Mouse (Mus musculus): ENCODE data around the gene Pklr.
"Not testable (repeated sequence)": the region's sequence is repeated elsewhere in the genome, so short reads cannot be mapped to it uniquely, and the experiment has no call there.

The Pklr gene

GRCm38 (mm10) chr3:89125981-89126380 is 10.0 kb upstream of the Pklr start:
- no peak for DNase-seq

- DNase-seq = no peak
Measured at GRCm38 (mm10) chr3:89129908-89130307, 6.0 kb upstream of the Pklr start.

GRCm38 (mm10) chr3:89131816-89132215 is 4.1 kb upstream of the Pklr start:
- DNase-seq = no peak

- no peak for DNase-seq
Measured at GRCm38 (mm10) chr3:89132285-89133062, 3.5 kb upstream of the Pklr start.

DNA sequence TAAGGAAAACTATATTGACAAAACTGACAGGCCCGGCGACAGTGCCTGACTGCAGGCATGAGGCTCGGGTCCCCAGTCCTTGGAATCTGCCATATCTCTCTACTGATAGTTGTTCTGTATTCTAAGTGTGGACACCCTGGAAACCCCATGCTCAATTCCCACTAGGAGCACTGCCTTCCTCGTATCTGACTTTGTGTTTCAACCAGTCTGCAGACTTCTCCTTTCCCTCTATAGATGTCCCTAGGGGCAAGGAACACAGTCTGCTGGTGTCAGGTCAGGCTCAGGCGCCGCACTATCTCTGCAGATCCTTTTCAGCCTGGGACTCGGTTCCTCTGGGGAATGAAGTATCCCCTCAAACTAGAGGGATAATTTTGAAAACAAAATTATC is 2.9 kb upstream of the Pklr start:
- DNase-seq = no peak

- no peak for DNase-seq
Measured at GRCm38 (mm10) chr3:89133752-89134151, 2.2 kb upstream of the Pklr start.

DNA sequence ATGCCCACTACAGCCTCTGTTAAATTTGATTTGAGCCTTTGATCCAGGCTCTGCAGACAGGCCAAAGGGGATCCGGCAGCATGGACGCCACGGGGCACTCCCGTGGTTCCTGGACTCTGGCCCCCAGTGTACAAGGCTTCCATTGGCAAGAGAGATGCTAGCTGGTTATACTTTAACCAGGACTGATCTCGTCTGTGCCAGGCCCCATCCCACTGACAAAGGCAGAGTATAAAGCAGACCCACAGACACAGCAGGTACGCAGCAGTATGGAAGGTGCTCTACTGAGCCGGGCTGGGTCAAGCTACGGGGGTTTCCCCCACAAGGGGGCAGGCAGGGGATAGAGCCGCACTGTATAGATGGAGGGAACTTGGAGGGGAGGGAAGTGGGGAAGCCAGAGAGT is 423 bp downstream of the Pklr start:
- no peak for DNase-seq

GRCm38 (mm10) chr3:89144821-89145220 is 8.9 kb downstream of the Pklr start:
- no peak for DNase-seq

DNA sequence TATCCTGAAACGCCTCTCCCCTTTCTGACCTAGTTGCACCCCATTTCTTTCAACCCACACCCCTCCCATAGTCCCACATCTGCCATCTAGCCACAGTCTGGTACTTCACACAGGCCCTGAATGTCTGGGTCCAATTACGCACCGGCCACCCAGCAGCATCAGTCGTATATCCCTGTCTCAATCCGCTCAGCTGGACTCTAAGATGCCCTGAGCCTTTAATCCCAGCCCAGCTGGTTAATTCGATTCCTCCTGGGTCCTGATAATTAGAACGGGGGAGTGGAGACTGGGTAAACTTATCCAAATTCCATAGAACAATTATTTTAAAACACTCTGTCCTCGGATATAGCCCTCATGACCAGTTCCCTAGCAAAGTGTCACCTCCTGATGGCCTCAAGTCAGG is 9.6 kb downstream of the Pklr start:
- DNase-seq = no peak

- DNase-seq = no peak
Measured at GRCm38 (mm10) chr3:89147101-89147978, 11.4 kb downstream of the Pklr start.

DNA sequence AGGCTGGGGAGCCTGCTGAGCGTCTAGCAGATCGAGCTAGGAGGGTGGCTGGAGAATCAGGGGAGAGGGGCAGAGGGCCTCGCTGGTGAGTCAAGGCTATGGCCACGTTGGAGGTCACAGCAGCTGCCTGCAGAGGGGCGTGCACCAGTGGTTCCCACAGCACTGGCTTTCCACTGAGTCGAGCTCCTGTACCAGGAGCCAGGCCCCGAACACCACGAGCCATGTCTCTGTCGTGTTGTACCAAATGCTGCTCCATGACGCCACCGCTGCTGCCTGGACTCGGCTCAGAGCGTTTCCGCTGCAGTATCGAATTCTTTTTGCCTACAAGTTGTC is 12.0 kb downstream of the Pklr start:
- DNase-seq = no peak

- DNase-seq = peak; percentile 86
Measured at GRCm38 (mm10) chr3:89148567-89148966, 12.6 kb downstream of the Pklr start.

GRCm38 (mm10) chr3:89152084-89152835 is 16.3 kb downstream of the Pklr start:
- no peak for DNase-seq

GRCm38 (mm10) chr3:89156951-89157350 is 21.0 kb downstream of the Pklr start:
- no peak for DNase-seq

GRCm38 (mm10) chr3:89158651-89159050 is 22.7 kb downstream of the Pklr start:
- DNase-seq = no peak

DNA sequence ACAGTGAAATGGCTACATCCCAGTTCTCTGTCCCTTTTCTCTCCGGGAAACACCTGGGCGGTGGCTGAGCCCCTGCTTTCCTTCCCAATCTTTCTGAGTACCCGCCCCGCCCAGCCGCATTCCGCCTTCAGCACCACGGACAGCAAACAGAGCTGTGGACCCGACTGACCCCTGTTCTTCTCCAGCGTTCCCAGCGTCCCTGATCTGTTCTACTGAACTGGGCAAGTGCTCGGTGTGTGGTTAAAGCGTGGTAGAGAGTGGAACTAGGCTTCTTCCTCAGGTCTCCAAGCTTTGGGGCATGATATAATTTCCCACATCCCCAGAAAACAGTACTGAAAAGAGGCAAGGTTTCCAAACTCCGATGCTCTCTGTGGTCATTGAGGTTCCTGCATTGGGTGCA is 23.3 kb downstream of the Pklr start:
- peak; percentile 90 for DNase-seq

DNA sequence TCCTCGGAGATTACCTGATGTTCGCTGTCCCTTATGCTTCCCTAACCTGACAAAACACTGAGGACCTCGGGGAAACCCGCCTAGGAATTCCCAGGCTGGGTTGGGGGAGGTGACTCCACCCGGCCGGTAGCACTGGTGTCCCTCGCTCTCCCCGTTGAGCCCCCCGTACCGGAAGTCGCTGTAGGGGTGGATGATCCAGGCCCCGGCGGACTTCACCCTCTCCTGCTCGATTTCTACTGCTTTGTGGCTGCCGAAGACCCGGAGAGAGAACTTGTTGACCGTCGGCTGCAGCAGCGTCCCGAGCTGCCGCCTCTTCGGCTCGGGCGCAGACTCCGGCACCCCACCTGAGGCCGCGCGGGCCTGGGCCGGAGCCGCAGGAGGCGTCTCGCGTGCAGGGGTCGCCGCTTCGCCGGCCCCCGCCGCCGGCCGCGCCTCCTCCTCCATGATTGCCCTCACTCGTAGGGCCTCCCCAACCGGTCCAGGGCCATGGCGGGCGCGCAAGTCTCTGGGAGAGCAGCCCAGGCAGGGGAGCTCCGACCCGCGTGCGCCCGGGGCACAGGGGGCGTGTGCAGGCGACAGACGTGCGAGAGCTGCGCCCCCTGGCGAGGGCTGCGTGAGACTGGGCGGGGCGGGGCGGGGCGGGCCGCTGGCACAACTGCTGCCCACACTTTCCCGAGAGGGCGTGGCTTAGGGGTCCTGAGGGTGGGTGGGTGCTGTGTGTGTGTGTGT is 23.8 kb downstream of the Pklr start, which contains the start of gene Hcn3:
Gene Hcn3, minus strand, starts transcription at position 581 of the 729 bp plus-strand sequence.
- DNase-seq = peak; percentile 92

- DNase-seq = not testable (repeated sequence)
Measured at GRCm38 (mm10) chr3:89161207-89161606, 25.3 kb downstream of the Pklr start.

DNA sequence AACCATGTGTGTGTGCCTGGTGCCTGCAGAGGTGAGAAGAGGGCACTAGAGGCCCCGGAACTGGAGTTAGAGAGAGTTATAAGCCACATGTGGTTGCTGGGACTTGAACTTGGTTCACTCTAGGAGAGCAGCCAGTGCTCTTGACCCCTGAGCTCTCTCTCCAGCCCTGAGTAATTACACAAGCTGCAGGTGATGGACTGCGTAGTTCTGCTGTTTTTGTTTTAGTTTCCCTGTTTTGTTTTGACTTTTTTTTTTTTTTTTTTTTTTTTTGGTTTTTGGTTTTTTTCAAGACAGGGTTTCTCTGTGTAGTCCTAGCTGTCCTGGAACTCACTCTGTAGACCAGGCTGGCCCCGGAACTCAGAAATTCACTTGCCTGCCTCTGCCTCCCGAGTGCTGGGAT is 25.8 kb downstream of the Pklr start:
- DNase-seq = no peak

DNA sequence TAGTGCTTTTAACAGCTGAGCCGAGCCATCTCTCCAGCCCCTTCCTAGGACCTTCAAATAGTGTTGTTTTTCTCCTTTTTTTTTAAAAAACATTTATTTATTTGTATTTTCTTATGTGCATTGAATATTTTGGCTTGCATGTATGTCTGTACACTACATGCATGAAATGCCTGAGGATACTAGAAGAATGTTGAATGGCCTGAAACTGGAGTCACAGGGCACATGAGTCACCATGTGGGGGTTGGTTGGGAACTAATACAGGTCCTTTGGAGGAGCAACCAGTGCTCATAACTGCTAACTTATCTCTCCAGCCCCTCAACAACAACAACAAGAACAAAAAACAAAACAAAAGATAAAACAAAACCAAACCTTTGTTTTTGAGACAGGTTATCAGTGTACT is 27.2 kb downstream of the Pklr start:
- no peak for DNase-seq

GRCm38 (mm10) chr3:89163643-89164245 is 27.8 kb downstream of the Pklr start:
- DNase-seq = no peak
